Mouse (Mus musculus) megakaryocyte progenitor cell, adult 5-6 weeks (primary cell): Measurements from ENCODE around the gene Il7r. TPM values are rescaled to one million over a fixed set of nuclear protein-coding genes. Genes with fewer than 3 reads are reported as not detected.
A peak's percentile ranks its signal among the peaks of the same experiment; 100 is the strongest.

ENCODE experiments used
- ATAC-seq: replicated peaks from 2 replicates; pipeline ENCODE4 v1.8.0; 2016; ENCODE audit warnings: mild to moderate bottlenecking, moderate TSS enrichment, inconsistent platforms; ENCODE audit not compliant: poor library complexity
- total RNA-seq, 2 experiments: library from RNA; stranded (forward) in 1 of 2; stranded (reverse) in 1 of 2; fragments of 157-497, 149-512 nt in 1 of 2; fragments of 200-1000 nt in 1 of 2; gene quantifications; 2 replicates each; pipeline versions ENCODE4 v1.2.3 to v1.2.4; 2015 to 2017

The Il7r gene
- total RNA-seq, 2 experiments from 2014 or later, result 0.42 to 1.2 TPM

GRCm38 (mm10) chr15:9472618-9473017 lies 57.4 kb downstream of the Il7r start:
- peak; percentile 63 for ATAC-seq

- 0 out of 2 replicates have a peak, but pooled peaks have one; percentile 17 for ATAC-seq
These were observed 57.8 kb downstream of the Il7r start for GRCm38 (mm10) chr15:9472167-9472566.

GRCm38 (mm10) chr15:9471053-9471685 lies 58.8 kb downstream of the Il7r start:
- ATAC-seq, result no peak

GRCm38 (mm10) chr15:9464039-9464438 lies 65.9 kb downstream of the Il7r start:
- 0 out of 2 replicates have a peak, but pooled peaks have one; percentile 11 for ATAC-seq

GRCm38 (mm10) chr15:9463521-9464027 lies 66.4 kb downstream of the Il7r start:
- peak; percentile 89 for ATAC-seq

Other genes with a start within 250 kb of the Il7r start
- gene Ugt3a2, start 194.6 kb downstream of the Il7r start, total RNA-seq (2015), result not detected in 2 replicates
- gene Ugt3a2, start 194.6 kb downstream of the Il7r start, total RNA-seq (2017), result not detected in 2 replicates
- 1.2 and 2.1 TPM in 2 replicates for gene Capsl, start 94.1 kb downstream of the Il7r start, total RNA-seq (2015)
- 0.83 and 0.88 TPM in 2 replicates for gene Capsl, start 94.1 kb downstream of the Il7r start, total RNA-seq (2017)
- 0.32 and 1.0 TPM in 2 replicates for gene Spef2, start 218.7 kb upstream of the Il7r start, total RNA-seq (2015)
- 0.12 and 0.37 TPM in 2 replicates for gene Spef2, start 218.7 kb upstream of the Il7r start, total RNA-seq (2017)